Mouse (Mus musculus): ENCODE measurements around the gene Onecut1. TPM values are rescaled to one million over a fixed set of nuclear protein-coding genes. Genes with fewer than 3 reads are reported as not detected.

The Onecut1 gene
- polyA plus RNA-seq, 1 experiment from 2014 or later, result 0.05 TPM

DNA sequence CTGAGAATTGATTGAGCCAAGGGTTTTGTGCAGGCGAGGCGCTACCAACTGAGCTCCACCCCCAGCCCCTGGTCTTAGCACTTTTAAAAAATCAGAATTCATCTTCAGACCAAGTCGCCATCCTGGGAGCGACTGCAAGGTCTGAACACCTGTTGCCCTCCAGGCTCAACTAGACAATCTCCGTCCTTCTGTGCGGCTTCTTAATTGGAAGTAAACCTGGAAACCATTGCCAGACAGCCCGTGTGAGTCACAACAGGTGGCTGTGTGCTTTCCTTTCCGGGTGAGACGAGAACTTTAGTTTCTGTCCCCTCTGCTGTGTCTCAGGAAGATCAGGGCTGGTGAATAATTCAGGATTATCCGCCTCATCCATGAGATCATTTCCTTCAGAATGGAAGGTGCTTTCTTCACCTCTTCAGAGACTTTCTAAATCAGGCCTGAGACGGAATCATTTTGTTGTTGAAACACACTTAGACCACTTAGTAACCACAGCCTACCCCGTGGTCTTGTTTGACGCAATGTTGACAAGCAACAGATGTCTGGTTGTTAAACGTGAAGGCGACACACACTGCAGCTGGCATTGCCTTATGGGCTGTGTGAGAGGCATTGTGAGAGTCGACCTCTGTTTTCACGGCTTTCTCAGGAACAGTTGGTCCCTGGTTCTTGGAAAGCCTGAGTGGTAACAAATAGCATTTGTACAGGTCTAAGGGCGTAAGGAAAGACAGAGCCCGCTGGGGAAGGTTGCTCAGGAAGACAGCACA is 51.1 kb downstream of the Onecut1 start:
- ATAC-seq (ENCODE audit: insufficient number of reproducible peaks, low FRiP score), result no peak
- Histone ChIP-seq H3K4me2 (no peak overlapping the region), H3K27me3 (replicated peaks) (no peaks in the 10 kb centered on the region), H3K4me3 (no peak overlapping the region), H3K27ac (ENCODE audit: poor library complexity, severe bottlenecking) (no peak overlapping the region), H3K9ac (no peak overlapping the region), H3K4me1 (replicated peaks) (peaks cover 18% of the 10 kb centered on the region), H3K9me3 (replicated peaks) (0 out of 2 replicates have a peak, but pooled peaks cover 3% of the 10 kb centered on the region), H3K36me3 (no peaks in the 10 kb centered on the region)
- 55% methylated on average over 19 of the region's 19 CpGs for WGBS

DNA sequence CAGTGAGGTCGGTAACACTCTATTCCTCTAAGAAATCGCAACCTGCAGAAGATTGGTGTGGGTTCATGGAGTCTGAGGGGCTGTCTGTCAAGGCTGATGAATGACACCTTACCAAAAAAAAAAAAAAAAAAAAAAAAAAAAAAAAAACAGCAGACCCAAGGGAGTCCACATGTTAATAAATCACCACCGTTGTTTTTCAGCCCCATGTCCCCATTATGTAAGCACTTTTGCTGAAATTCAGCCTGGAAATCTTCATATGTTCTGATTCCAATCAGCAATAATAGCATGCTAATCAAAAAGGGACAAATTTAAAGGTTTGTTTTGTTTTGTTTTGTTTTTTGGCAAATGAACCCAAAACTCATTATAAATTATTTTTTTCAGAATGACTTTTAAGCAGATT is 53.9 kb downstream of the Onecut1 start:
- Histone ChIP-seq H3K27me3 (replicated peaks) (no peaks in the 10 kb centered on the region), H3K9me3 (replicated peaks) (0 out of 2 replicates have a peak, but pooled peaks cover 3% of the 10 kb centered on the region), H3K27ac (ENCODE audit: poor library complexity, severe bottlenecking) (no peak overlapping the region), H3K4me3 (no peak overlapping the region), H3K36me3 (no peaks in the 10 kb centered on the region), H3K9ac (no peak overlapping the region), H3K4me2 (no peak overlapping the region), H3K4me1 (replicated peaks) (peaks cover 13% of the 10 kb centered on the region; the same call in 1 of the 2 replicates)
- no peak for ATAC-seq (ENCODE audit: insufficient number of reproducible peaks, low FRiP score)
- WGBS, result 71% methylated on average over 3 of the region's 3 CpGs

DNA sequence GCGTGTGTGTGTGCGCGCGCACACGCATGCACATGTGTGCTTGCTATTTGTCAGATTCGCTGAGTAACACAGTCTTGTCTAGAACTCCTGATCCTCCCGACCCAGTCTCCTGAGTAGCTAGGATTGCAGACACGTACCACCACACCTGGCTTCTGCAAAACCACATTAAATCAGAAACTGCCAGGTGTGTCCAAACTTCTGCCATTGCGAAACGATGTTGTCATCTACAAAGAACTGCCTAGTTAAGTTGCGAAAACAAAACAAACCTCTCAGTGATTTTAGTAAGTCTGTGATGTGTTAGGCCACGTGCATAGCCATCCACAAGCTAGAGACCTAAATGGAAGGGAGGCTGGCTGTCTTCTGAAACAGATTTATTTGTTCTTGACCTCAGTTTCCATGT is 58.7 kb downstream of the Onecut1 start:
- ATAC-seq (ENCODE audit: insufficient number of reproducible peaks, low FRiP score), result no peak
- 91% methylated on average over 12 of the region's 12 CpGs for WGBS
- Histone ChIP-seq H3K27ac (ENCODE audit: poor library complexity, severe bottlenecking) (no peak overlapping the region), H3K9me3 (replicated peaks) (0 out of 2 replicates have a peak, but pooled peaks cover 3% of the 10 kb centered on the region), H3K36me3 (no peaks in the 10 kb centered on the region), H3K4me3 (no peak overlapping the region), H3K27me3 (replicated peaks) (no peaks in the 10 kb centered on the region), H3K9ac (no peak overlapping the region), H3K4me2 (no peak overlapping the region), H3K4me1 (replicated peaks) (peaks cover 21% of the 10 kb centered on the region)

DNA sequence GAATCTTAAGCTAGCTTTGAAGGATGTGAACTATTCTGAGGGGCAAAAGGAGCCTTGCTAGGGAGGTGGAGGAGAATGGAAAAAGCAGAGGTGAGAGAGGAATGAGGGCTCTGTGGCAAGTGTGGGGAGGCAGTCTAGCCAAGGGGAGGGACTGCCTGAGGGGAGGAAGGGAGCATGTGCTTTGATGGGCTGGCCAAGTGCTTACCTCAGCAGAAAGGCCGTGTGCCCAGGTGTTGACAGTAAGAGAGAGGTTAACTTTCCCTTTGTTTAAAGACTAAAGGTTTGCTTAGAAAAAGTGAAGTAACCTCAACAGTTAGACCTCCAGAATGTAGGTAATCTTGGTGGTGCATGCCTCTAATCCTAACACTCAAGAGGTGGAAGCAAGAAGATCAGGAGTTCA is 59.7 kb downstream of the Onecut1 start:
- Histone ChIP-seq H3K9ac (no peak overlapping the region), H3K9me3 (replicated peaks) (0 out of 2 replicates have a peak, but pooled peaks cover 3% of the 10 kb centered on the region), H3K36me3 (no peaks in the 10 kb centered on the region), H3K4me1 (replicated peaks) (peaks cover 21% of the 10 kb centered on the region), H3K27me3 (replicated peaks) (no peaks in the 10 kb centered on the region), H3K4me3 (no peak overlapping the region), H3K27ac (ENCODE audit: poor library complexity, severe bottlenecking) (no peak overlapping the region), H3K4me2 (no peak overlapping the region)
- no peak for ATAC-seq (ENCODE audit: insufficient number of reproducible peaks, low FRiP score)
- WGBS, result 38% methylated on average over 1 of the region's 1 CpGs

DNA sequence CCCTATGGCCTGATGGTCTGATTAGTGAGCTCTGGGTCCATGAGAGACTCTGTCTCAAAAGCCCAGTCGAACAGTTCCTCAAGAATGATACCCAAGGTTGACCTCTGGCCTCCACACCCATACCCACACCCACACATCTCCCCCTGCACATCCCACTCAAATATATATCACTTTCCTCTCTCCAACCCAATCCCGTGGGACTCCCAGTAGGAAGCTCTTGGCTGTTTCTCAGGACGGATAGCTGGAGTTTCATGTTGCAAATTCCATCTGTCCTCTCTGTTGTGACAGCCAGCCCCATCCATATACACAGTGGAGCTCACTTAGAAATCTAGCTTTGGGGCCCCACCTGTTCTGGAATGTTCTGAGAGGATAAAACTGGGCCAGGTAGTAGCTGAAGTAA is 61.2 kb downstream of the Onecut1 start:
- peaks cover 21% of the 10 kb centered on the region for H3K4me1 ChIP-seq (replicated peaks)
- no peak for ATAC-seq (ENCODE audit: insufficient number of reproducible peaks, low FRiP score)
- H3K9ac ChIP-seq, result no peak overlapping the region
- H3K9me3 ChIP-seq (replicated peaks), result no peaks in the 10 kb centered on the region
- no peak overlapping the region for H3K4me2 ChIP-seq
- no peak overlapping the region for H3K27ac ChIP-seq (ENCODE audit: poor library complexity, severe bottlenecking)
- no peak overlapping the region for H3K4me3 ChIP-seq
- 59% methylated on average over 3 of the region's 3 CpGs for WGBS
- H3K27me3 ChIP-seq (replicated peaks), result no peaks in the 10 kb centered on the region
- no peaks in the 10 kb centered on the region for H3K36me3 ChIP-seq

DNA sequence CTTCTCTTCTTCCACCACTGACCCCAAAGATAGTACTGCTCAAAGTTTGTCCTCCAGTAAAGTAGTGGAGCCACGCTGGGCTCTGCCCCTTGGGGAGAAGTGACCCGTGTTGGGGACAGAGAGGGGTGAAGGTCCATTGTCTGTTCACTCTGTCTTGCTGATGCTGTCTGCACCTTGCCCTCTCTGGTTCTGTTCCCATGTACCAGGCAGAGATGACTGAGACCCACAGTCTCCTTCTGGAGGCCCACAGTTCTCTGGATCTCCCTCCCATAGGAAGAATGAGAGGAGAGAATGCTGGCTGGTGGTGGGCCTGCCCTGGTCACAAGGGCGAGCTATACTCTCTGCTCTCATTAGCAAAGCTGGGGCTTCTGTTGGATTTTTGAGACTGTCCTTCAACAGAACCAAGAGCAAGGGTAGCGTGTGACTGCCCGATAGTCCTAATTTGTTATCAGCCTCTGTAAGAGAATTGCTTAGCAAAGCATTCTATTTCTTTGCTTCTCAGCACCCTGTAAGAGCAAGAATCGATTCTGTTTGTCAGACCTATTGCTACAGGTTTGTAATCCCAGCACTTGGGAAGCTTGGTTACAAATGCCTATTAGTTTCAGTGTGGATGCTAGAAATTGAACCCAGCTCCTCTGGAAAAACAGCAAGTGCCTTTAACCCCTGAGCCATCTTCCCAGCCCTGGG is 61.7 kb downstream of the Onecut1 start:
- Histone ChIP-seq H3K27ac (ENCODE audit: poor library complexity, severe bottlenecking) (no peak overlapping the region; the same call in 1 of the 2 replicates), H3K4me1 (replicated peaks) (peaks cover 21% of the 10 kb centered on the region), H3K4me3 (no peak overlapping the region), H3K4me2 (no peak overlapping the region), H3K27me3 (replicated peaks) (no peaks in the 10 kb centered on the region), H3K9ac (no peak overlapping the region), H3K9me3 (replicated peaks) (no peaks in the 10 kb centered on the region), H3K36me3 (no peaks in the 10 kb centered on the region)
- WGBS, result 79% methylated on average over 6 of the region's 6 CpGs
- ATAC-seq (ENCODE audit: insufficient number of reproducible peaks, low FRiP score), result no peak

DNA sequence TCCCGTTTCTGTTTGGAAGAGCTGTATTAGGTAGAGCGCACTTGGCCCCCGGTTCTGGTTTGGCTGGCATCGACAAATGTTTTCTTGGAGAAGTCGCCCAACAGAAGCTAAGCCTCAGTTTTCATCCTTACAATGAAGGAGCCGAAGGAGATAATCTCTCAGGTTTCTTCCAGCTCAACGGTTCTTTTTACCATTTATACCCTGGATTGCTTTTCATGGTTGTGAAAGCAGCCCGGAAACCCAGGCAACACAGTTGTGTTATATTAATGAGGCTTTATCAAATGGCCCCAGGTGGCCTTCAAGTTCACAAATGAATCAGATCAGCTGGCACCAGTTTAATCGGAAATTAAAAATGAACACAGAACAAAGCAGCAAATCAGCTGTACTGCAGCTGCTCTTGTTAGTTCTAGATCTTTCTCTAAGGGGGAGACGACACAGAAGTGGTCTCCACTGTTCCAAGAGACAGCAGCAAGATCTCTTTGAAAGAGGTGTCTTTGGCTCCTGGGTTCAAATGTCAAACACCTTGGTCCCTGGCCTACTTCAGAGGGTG is 63.6 kb downstream of the Onecut1 start:
- Histone ChIP-seq H3K4me3 (no peak overlapping the region), H3K36me3 (no peaks in the 10 kb centered on the region), H3K4me2 (no peak overlapping the region), H3K9me3 (replicated peaks) (no peaks in the 10 kb centered on the region), H3K27me3 (replicated peaks) (no peaks in the 10 kb centered on the region), H3K9ac (no peak overlapping the region), H3K4me1 (replicated peaks) (peaks cover 21% of the 10 kb centered on the region), H3K27ac (ENCODE audit: poor library complexity, severe bottlenecking) (no peak overlapping the region)
- 83% methylated on average over 10 of the region's 10 CpGs for WGBS
- no peak for ATAC-seq (ENCODE audit: insufficient number of reproducible peaks, low FRiP score)

DNA sequence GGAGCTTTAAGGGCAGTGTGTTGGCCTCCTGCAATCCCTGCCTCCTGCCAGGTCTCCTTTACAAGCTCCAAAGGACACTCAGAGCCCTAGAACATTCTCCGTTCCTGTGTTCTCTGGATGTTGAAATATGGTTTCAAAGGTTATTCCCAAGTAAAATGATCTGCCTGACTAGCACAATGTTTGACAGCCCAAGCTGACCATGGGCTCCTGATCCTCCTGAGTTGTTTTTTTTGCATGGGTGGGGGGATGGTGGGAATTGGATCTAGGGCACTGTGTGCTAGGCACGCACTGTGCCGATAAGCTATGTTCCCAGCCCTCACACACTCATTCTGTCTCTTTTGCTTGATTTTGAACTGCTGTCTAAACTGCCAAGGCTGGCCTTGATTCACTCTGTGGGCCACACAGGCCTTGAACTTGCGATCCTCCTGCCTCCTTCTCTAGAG is 68.3 kb downstream of the Onecut1 start:
- no peak overlapping the region for H3K4me3 ChIP-seq
- 0 out of 2 replicates have a peak, but pooled peaks cover 2% of the 10 kb centered on the region for H3K4me1 ChIP-seq (replicated peaks)
- 78% methylated on average over 4 of the region's 4 CpGs for WGBS
- H3K4me2 ChIP-seq, result no peak overlapping the region
- no peak for ATAC-seq (ENCODE audit: insufficient number of reproducible peaks, low FRiP score)
- no peaks in the 10 kb centered on the region for H3K9me3 ChIP-seq (replicated peaks)
- H3K9ac ChIP-seq, result no peak overlapping the region
- no peaks in the 10 kb centered on the region for H3K27me3 ChIP-seq (replicated peaks)
- H3K27ac ChIP-seq (ENCODE audit: poor library complexity, severe bottlenecking), result no peak overlapping the region
- H3K36me3 ChIP-seq, result no peaks in the 10 kb centered on the region

- H3K36me3 ChIP-seq, result no peaks in the 10 kb centered on the region
- no peaks in the 10 kb centered on the region for H3K9me3 ChIP-seq (replicated peaks)
- H3K4me1 ChIP-seq (replicated peaks), result 0 out of 2 replicates have a peak, but pooled peaks cover 2% of the 10 kb centered on the region
- H3K27me3 ChIP-seq (replicated peaks), result no peaks in the 10 kb centered on the region
- H3K27ac ChIP-seq (ENCODE audit: poor library complexity, severe bottlenecking), result no peak overlapping the region
- ATAC-seq (ENCODE audit: insufficient number of reproducible peaks, low FRiP score), result no peak
- H3K4me3 ChIP-seq, result no peak overlapping the region
- no peak overlapping the region for H3K4me2 ChIP-seq
- 76% methylated on average over 5 of the region's 5 CpGs for WGBS
- H3K9ac ChIP-seq, result no peak overlapping the region
These were observed 68.9 kb downstream of the Onecut1 start for GRCm38 (mm10) chr9:74930653-74931052.

DNA sequence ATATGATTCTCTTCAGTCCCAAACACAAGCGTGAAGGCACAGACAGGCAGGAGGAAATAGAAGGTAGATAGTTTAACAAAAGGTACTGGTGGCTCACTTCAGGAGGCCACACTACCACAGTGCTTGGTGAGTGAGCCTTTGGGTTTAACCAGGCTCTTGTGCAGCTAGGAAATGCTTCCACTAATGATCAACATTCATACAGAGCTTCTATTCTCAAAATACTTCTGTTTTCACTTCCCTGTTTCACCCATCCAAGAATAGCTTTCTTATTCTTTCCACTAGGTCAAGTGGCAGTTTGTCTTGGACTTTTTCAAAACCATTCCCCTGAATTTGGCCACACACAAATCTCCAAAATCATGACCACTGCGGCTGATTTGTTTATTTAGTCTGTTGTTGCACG is 73.6 kb downstream of the Onecut1 start:
- no peak for ATAC-seq (ENCODE audit: insufficient number of reproducible peaks, low FRiP score)
- Histone ChIP-seq H3K4me1 (replicated peaks) (0 out of 2 replicates have a peak, but pooled peaks cover 2% of the 10 kb centered on the region), H3K36me3 (no peaks in the 10 kb centered on the region), H3K27me3 (replicated peaks) (no peaks in the 10 kb centered on the region), H3K27ac (ENCODE audit: poor library complexity, severe bottlenecking) (no peak overlapping the region), H3K4me3 (no peak overlapping the region), H3K9ac (no peak overlapping the region), H3K9me3 (replicated peaks) (no peaks in the 10 kb centered on the region), H3K4me2 (no peak overlapping the region)
- 67% methylated on average over 3 of the region's 3 CpGs for WGBS

DNA sequence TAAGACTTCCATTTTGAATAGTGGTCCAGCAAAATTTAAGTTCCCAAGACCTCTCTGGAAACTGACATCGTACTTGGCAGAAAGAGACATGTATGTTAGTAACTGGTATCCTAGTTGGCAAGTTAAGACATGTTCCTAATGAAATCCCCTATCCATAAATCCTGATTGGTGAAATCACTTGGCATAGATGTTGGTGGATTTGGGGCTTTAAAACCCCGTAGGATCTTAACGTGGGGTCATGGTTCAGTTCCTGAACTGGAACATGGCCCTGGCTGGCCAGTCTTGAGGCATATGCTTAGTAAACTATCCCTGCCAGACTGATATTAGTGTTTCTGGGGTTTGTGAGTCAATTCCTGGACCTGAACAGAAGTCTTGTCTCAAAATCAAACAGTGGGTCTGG is 76.0 kb downstream of the Onecut1 start:
- Histone ChIP-seq H3K27me3 (replicated peaks) (no peaks in the 10 kb centered on the region), H3K4me1 (replicated peaks) (no peaks in the 10 kb centered on the region), H3K4me3 (no peak overlapping the region), H3K9ac (no peak overlapping the region), H3K36me3 (no peaks in the 10 kb centered on the region), H3K27ac (ENCODE audit: poor library complexity, severe bottlenecking) (no peak overlapping the region), H3K9me3 (replicated peaks) (no peaks in the 10 kb centered on the region), H3K4me2 (no peak overlapping the region)
- 85% methylated on average over 3 of the region's 3 CpGs for WGBS
- ATAC-seq (ENCODE audit: insufficient number of reproducible peaks, low FRiP score), result no peak
